Mouse (Mus musculus) thymus, adult 2 months (tissue): ENCODE data around the gene Deaf1.

Experiments
- CTCF ChIP-seq: fragments of 200-500 bp; IDR thresholded peaks from 2 replicates; pipeline ENCODE4 v1.5.1; 2012; ENCODE audit warnings: mild to moderate bottlenecking, control low read depth, low read length, moderate library complexity, borderline replicate concordance; ENCODE audit not compliant: control insufficient read depth, poor library complexity, insufficient read depth; ENCODE audit errors: extremely low read depth
- POLR2A ChIP-seq: fragments of 200-500 bp; IDR thresholded peaks from 2 replicates; pipeline ENCODE4 v1.6.1; 2012; ENCODE audit warnings: mild to moderate bottlenecking, low read length, control low read depth, moderate library complexity; ENCODE audit not compliant: control insufficient read depth, poor library complexity, insufficient read depth; ENCODE audit errors: extremely low read depth

DNA sequence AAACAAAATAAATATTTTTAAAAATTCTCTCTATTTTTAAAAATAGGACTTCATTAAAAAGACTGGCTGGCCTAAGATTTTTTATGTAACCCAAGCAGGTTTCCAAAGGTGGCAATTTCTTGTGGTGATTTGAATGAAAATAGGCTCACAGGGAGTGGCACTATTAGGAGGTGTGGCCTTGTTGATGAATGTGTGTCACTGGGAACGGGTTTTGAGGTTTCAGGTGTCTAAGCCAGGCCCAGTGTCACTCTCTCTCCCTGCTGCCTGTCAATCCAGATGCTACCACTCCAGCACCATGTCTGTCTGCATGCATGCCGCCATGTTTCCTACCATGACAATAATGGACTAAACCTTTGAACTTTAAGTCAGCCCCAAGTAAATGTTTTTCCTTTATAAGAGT lies 8.0 kb downstream of the Deaf1 start:
- TF ChIP-seq CTCF = no peak
- no peak for TF ChIP-seq POLR2A
